Mouse (Mus musculus): ENCODE results near the gene Kbtbd12.

DNA sequence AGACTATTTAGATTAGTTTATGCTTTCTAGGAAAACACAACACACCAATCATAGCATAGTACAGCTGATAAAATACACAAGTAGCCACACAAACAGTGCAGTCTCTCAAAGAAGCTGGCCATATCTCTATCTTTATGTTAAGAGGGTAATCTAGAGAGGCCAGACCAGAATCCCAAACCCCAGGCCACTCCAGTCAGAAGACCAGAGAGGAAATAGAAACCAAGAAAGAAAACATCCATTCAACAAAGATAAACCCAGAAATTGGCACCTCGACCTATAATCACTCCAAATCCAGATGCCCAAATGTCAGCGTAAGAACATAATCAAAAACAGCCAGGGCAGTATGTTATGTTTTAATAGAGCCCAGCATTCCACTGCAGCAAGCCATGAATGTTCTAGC lies 41.6 kb downstream of the Kbtbd12 start:
- no peak for TF ChIP-seq CTCF (IDR thresholded peaks at IDR 0.05; ENCODE audit: low read depth)
- TF ChIP-seq EP300 (optimal IDR thresholded peaks at IDR 0.05), result no peak
